Comparison of ENCODE assay signal across 8 mouse cellular contexts in genomic region chr17:24206451-24207351, GRCm38 (mm10). TPM values are rescaled to one million over a fixed set of nuclear protein-coding genes. Genes with fewer than 3 reads are reported as not detected.
DNase-seq lines count a peak whose midpoint lies in the region; ATAC-seq lines count a peak whose summit lies in the region.

No protein-coding gene starts in this region.

- no peaks in the 10 kb centered on the region for H3K9me3 ChIP-seq in heart, embryonic 12.5 days (replicated peaks)
- H3K9me3 ChIP-seq in liver, embryonic 13.5 days (replicated peaks), result no peaks in the 10 kb centered on the region
- no peaks in the 10 kb centered on the region for H3K9me3 ChIP-seq in neural tube, embryonic 11.5 days (ENCODE audit: control insufficient read depth, low read length)

- H3K36me3 ChIP-seq in heart, embryonic 12.5 days, result no peaks in the 10 kb centered on the region
- H3K36me3 ChIP-seq in liver, embryonic 13.5 days, result peaks cover 3% of the 10 kb centered on the region; the same call in 1 of the 2 replicates
- H3K36me3 ChIP-seq in neural tube, embryonic 11.5 days (ENCODE audit: control insufficient read depth, insufficient read depth, low read length), result no peaks in the 10 kb centered on the region

- peak overlapping the region; percentile 70 for H3K9ac ChIP-seq in heart, embryonic 12.5 days
- H3K9ac ChIP-seq in liver, embryonic 13.5 days, result peak overlapping the region; percentile 93
- peak overlapping the region; percentile 64 for H3K9ac ChIP-seq in neural tube, embryonic 11.5 days (ENCODE audit: low read length)

- peak overlapping the region; percentile 79 for H3K4me3 ChIP-seq in heart, embryonic 12.5 days
- H3K4me3 ChIP-seq in liver, embryonic 13.5 days (replicated peaks), result peak overlapping the region; percentile 80
- H3K4me3 ChIP-seq in neural tube, embryonic 11.5 days (ENCODE audit: low read depth, low read length), result peak overlapping the region; percentile 39

- peak overlapping the region; percentile 89 for H3K4me2 ChIP-seq in heart, embryonic 12.5 days
- H3K4me2 ChIP-seq in liver, embryonic 13.5 days, result peak overlapping the region; percentile 100
- H3K4me2 ChIP-seq in neural tube, embryonic 11.5 days (ENCODE audit: low read depth), result peak overlapping the region; percentile 87

- peak; percentile 29 to 41 for DNase-seq in urinary bladder, adult 18-20 months (ENCODE audit: low spot score in 2 of 2)
- DNase-seq in urinary bladder, adult 2 months (ENCODE audit: low spot score), result no peak
- peak; percentile 78 for DNase-seq in embryo, embryonic 11 days
- peak; percentile 66 for DNase-seq in kidney, postnatal 14 days
- DNase-seq in liver, embryonic 13.5 days, result peak; percentile 85
- peak; percentile 64 for DNase-seq in neural tube, embryonic 11.5 days (ENCODE audit: low spot score)
- peak; percentile 33 for DNase-seq in thymus, postnatal 0 days (ENCODE audit: low spot score)

- peaks cover 79% of the 10 kb centered on the region for H3K4me1 ChIP-seq in heart, embryonic 12.5 days (replicated peaks)
- peaks cover 98% of the 10 kb centered on the region for H3K4me1 ChIP-seq in liver, embryonic 13.5 days (replicated peaks)
- peaks cover 41% of the 10 kb centered on the region for H3K4me1 ChIP-seq in neural tube, embryonic 11.5 days (ENCODE audit: control insufficient read depth, insufficient read depth, low read length)

- H3K27ac ChIP-seq in heart, embryonic 12.5 days (ENCODE audit: poor library complexity, severe bottlenecking), result no peak overlapping the region
- peak overlapping the region; percentile 99 for H3K27ac ChIP-seq in liver, embryonic 13.5 days
- H3K27ac ChIP-seq in neural tube, embryonic 11.5 days (ENCODE audit: low read depth, low read length), result 0 out of 2 replicates have a peak overlapping the region, but pooled peaks have one; percentile 50

- H3K27me3 ChIP-seq in heart, embryonic 12.5 days (replicated peaks), result peaks cover 27% of the 10 kb centered on the region
- peaks cover 34% of the 10 kb centered on the region for H3K27me3 ChIP-seq in liver, embryonic 13.5 days
- peaks cover 20% of the 10 kb centered on the region for H3K27me3 ChIP-seq in neural tube, embryonic 11.5 days (ENCODE audit: control insufficient read depth, insufficient read depth, low read length)

- 6% methylated on average over 62 of the region's 62 CpGs for WGBS in heart, embryonic 12.5 days
- 5% methylated on average over 62 of the region's 62 CpGs for WGBS in liver, embryonic 13.5 days (ENCODE audit: insufficient replicate concordance)
- 5% methylated on average over 58 of the region's 62 CpGs for WGBS in neural tube, embryonic 11.5 days

- peak; percentile 59 for ATAC-seq in heart, embryonic 12.5 days (ENCODE audit: insufficient number of reproducible peaks, low FRiP score)
- peak; percentile 35 for ATAC-seq in liver, embryonic 13.5 days (ENCODE audit: low read depth)
- ATAC-seq in neural tube, embryonic 11.5 days (ENCODE audit: insufficient read depth, low FRiP score, low TSS enrichment), result peak; percentile 8; the same call in 1 of the 2 replicates

RNA-seq across cellular contexts. Expression of gene Tbc1d24, which starts 1.3 kb away (rescaled TPM):
- polyA plus RNA-seq in urinary bladder, adult 2 months (2012; rRNA removed), result 7.6 and 7.9 TPM in 2 replicates
- polyA plus RNA-seq in heart, embryonic 12.5 days (2016; fragmentation: Nextera tagmentation; extraction: Ambion mirVana), result 5.1 and 5.3 TPM in 2 replicates
- 6.9 and 7.5 TPM in 2 replicates for polyA plus RNA-seq in liver, embryonic 13.5 days (2015; fragmentation: Nextera tagmentation; extraction: Ambion mirVana)
- 7.9 and 8.7 TPM in 2 replicates for polyA plus RNA-seq in neural tube, embryonic 11.5 days (2014; fragmentation: Nextera tagmentation; extraction: Ambion mirVana)
- 1.4 and 1.5 TPM in 2 replicates for polyA plus RNA-seq in thymus, postnatal 0 days (2015; fragmentation: Nextera tagmentation; extraction: Ambion mirVana)

RNA-seq across cellular contexts. Expression of gene Ntn3, which starts 2.6 kb away (rescaled TPM):
- polyA plus RNA-seq in urinary bladder, adult 2 months (2012; rRNA removed), result 0.88 and 1.0 TPM in 2 replicates
- polyA plus RNA-seq in heart, embryonic 12.5 days (2016; fragmentation: Nextera tagmentation; extraction: Ambion mirVana), result 2.0 and 2.6 TPM in 2 replicates
- 1.00 and 1.4 TPM in 2 replicates for polyA plus RNA-seq in liver, embryonic 13.5 days (2015; fragmentation: Nextera tagmentation; extraction: Ambion mirVana)
- 4.0 and 4.7 TPM in 2 replicates for polyA plus RNA-seq in neural tube, embryonic 11.5 days (2014; fragmentation: Nextera tagmentation; extraction: Ambion mirVana)
- 0.19 and 0.29 TPM in 2 replicates for polyA plus RNA-seq in thymus, postnatal 0 days (2015; fragmentation: Nextera tagmentation; extraction: Ambion mirVana)

RNA-seq across cellular contexts. Expression of gene Tedc2, which starts 13.9 kb away (rescaled TPM):
- polyA plus RNA-seq in urinary bladder, adult 2 months (2012; rRNA removed), result 8.1 and 9.2 TPM in 2 replicates
- 6.0 and 7.5 TPM in 2 replicates for polyA plus RNA-seq in heart, embryonic 12.5 days (2016; fragmentation: Nextera tagmentation; extraction: Ambion mirVana)
- 10.8 and 11.6 TPM in 2 replicates for polyA plus RNA-seq in liver, embryonic 13.5 days (2015; fragmentation: Nextera tagmentation; extraction: Ambion mirVana)
- 16.7 and 18.3 TPM in 2 replicates for polyA plus RNA-seq in neural tube, embryonic 11.5 days (2014; fragmentation: Nextera tagmentation; extraction: Ambion mirVana)
- 6.9 and 8.0 TPM in 2 replicates for polyA plus RNA-seq in thymus, postnatal 0 days (2015; fragmentation: Nextera tagmentation; extraction: Ambion mirVana)

RNA-seq across cellular contexts. Expression of gene Atp6v0c, which starts 37.2 kb away (rescaled TPM):
- 460 and 497 TPM in 2 replicates for polyA plus RNA-seq in urinary bladder, adult 2 months (2012; rRNA removed)
- 534 and 535 TPM in 2 replicates for polyA plus RNA-seq in heart, embryonic 12.5 days (2016; fragmentation: Nextera tagmentation; extraction: Ambion mirVana)
- polyA plus RNA-seq in liver, embryonic 13.5 days (2015; fragmentation: Nextera tagmentation; extraction: Ambion mirVana), result 348 and 367 TPM in 2 replicates
- 555 and 574 TPM in 2 replicates for polyA plus RNA-seq in neural tube, embryonic 11.5 days (2014; fragmentation: Nextera tagmentation; extraction: Ambion mirVana)
- polyA plus RNA-seq in thymus, postnatal 0 days (2015; fragmentation: Nextera tagmentation; extraction: Ambion mirVana), result 506 and 523 TPM in 2 replicates

RNA-seq across cellular contexts. Expression of gene Amdhd2, which starts 43.1 kb away (rescaled TPM):
- 24.7 and 29.2 TPM in 2 replicates for polyA plus RNA-seq in urinary bladder, adult 2 months (2012; rRNA removed)
- 28.1 and 28.8 TPM in 2 replicates for polyA plus RNA-seq in heart, embryonic 12.5 days (2016; fragmentation: Nextera tagmentation; extraction: Ambion mirVana)
- polyA plus RNA-seq in liver, embryonic 13.5 days (2015; fragmentation: Nextera tagmentation; extraction: Ambion mirVana), result 18.6 and 20.8 TPM in 2 replicates
- polyA plus RNA-seq in neural tube, embryonic 11.5 days (2014; fragmentation: Nextera tagmentation; extraction: Ambion mirVana), result 27.3 and 36.2 TPM in 2 replicates
- polyA plus RNA-seq in thymus, postnatal 0 days (2015; fragmentation: Nextera tagmentation; extraction: Ambion mirVana), result 27.3 and 29.8 TPM in 2 replicates

Comparison
In these comparisons a context has a peak if more than half of its experiments do, and no peak if none do; other contexts are left out.
1. ATAC-seq: peak in every context shown above with its lines; median percentile 59 in heart, embryonic 12.5 days; 35 in liver, embryonic 13.5 days; 8 in neural tube, embryonic 11.5 days.